Mouse (Mus musculus) lung, embryonic 16.5 days (tissue): ENCODE results near the gene Tcl1. TPM values are rescaled to one million over a fixed set of nuclear protein-coding genes. Genes with fewer than 3 reads are reported as not detected.
"Not testable (repeated sequence)": the region's sequence is repeated elsewhere in the genome, so short reads cannot be mapped to it uniquely, and the experiment has no call there.

Source experiments
- ATAC-seq: fragments of 200-750 bp; cut with Nextera tagmentation; 2 replicates; pipeline ENCODE4 v1.8.0; 2017; ENCODE audit warnings: low read depth, mild to moderate bottlenecking, moderate library complexity
- H3K27ac ChIP-seq: fragments of 300-500 bp; sonication (generic); 2 replicates; pipeline ENCODE4 v1.5.1; 2014; ENCODE audit warnings: mild to moderate bottlenecking, control low read depth, low read length
- H3K27me3 ChIP-seq: fragments of 300-500 bp; sonication (generic); 2 replicates; pipeline ENCODE4 v1.6.1; 2014; ENCODE audit warnings: low read depth, low read length, mixed read lengths; ENCODE audit not compliant: control insufficient read depth, insufficient read depth
- H3K36me3 ChIP-seq: fragments of 300-500 bp; sonication (generic); 2 replicates; pipeline ENCODE4 v1.6.1; 2014; ENCODE audit warnings: low read length; ENCODE audit not compliant: control insufficient read depth, insufficient read depth
- H3K4me1 ChIP-seq: fragments of 300-500 bp; sonication (generic); replicated peaks from 2 replicates; pipeline ENCODE4 v1.6.1; 2014; ENCODE audit warnings: low read length, mixed read lengths; ENCODE audit not compliant: control insufficient read depth, insufficient read depth
- H3K4me2 ChIP-seq: fragments of 300-500 bp; sonication (generic); 2 replicates; pipeline ENCODE4 v1.6.1; 2014; ENCODE audit warnings: low read depth, low read length, control low read depth
- H3K4me3 ChIP-seq: fragments of 300-500 bp; sonication (generic); 2 replicates; pipeline ENCODE4 v1.5.1; 2014; ENCODE audit warnings: mild to moderate bottlenecking, low read length, control low read depth
- H3K9ac ChIP-seq: fragments of 300-500 bp; sonication (generic); 2 replicates; pipeline ENCODE4 v1.6.1; 2014; ENCODE audit warnings: low read length, control low read depth
- H3K9me3 ChIP-seq: fragments of 300-500 bp; sonication (generic); 2 replicates; pipeline ENCODE4 v1.6.1; 2016; ENCODE audit warnings: low read length; ENCODE audit not compliant: control insufficient read depth
- WGBS: fragments of 180-500 bp; shearing (Covaris S2); extraction: QIAGEN DNeasy Blood & Tissue Kit; methylation state at CpG from one replicate; pipeline ENCODE4 v1.1.7; 2014; 5-methylcytosine and 5-hydroxymethylcytosine counted together
- polyA plus RNA-seq: library from polyadenylated mRNA; unstranded; fragments of >200 nt; fragmentation: Nextera tagmentation; extraction: Ambion mirVana; gene quantifications from 2 replicates; pipeline ENCODE4 v1.2.1, GENCODE M21; 2015

Gene Tcl1
- polyA plus RNA-seq, 1 experiment from 2014 or later = not detected

DNA sequence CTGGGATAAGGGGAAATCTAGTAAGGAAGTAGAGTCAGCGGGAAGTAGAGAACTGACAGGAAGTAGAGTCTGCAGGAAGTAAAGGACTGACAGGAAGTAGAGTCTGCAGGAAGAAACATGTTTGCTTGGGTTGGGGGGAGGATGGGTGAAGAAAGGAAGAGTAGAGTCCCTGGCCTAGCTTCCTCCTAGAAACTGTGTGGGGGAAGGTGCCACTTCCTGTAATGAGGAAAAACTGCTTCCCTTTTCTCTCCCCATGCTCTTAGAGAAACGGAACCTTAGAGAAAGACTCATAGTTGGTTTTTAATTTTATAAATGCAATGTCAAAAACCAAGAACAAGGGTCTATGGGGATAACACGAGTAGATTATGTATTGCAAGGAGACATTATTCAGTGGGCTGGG, 12.5 kb upstream of the Tcl1 start:
- H3K27me3 ChIP-seq = no peaks in the 10 kb centered on the region
- H3K4me3 ChIP-seq = no peak overlapping the region
- no peak overlapping the region for H3K4me2 ChIP-seq
- no peak overlapping the region for H3K9ac ChIP-seq
- no peaks in the 10 kb centered on the region for H3K9me3 ChIP-seq
- WGBS = 66% methylated on average over 3 of the region's 3 CpGs
- no peak overlapping the region for H3K27ac ChIP-seq
- no peak for ATAC-seq
- no peaks in the 10 kb centered on the region for H3K36me3 ChIP-seq
- no peaks in the 10 kb centered on the region for H3K4me1 ChIP-seq

DNA sequence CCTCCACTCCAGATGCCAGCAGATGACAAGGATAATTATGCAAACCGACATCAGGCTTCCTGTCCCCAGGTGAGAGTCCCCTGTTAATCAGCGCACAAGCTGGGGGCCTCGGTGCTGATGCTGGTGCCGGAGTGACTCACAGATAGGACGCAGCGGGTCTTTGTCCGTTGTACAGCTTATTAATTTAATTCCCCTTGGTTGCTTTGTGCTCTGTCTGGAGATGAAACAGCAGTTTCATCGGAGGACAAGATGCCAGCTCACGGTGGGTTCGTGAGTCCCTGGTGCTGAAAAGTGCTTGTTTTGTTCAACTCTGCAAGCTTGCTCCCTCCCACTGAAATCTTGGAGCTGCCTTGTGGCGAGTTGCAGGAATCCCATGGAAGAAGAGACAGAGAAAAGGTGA, 11.8 kb upstream of the Tcl1 start:
- no peak for ATAC-seq
- Histone ChIP-seq H3K27ac (no peak overlapping the region), H3K4me2 (no peak overlapping the region), H3K4me1 (no peaks in the 10 kb centered on the region), H3K4me3 (no peak overlapping the region), H3K9ac (no peak overlapping the region), H3K36me3 (no peaks in the 10 kb centered on the region), H3K27me3 (no peaks in the 10 kb centered on the region), H3K9me3 (no peaks in the 10 kb centered on the region)
- WGBS = 65% methylated on average over 11 of the region's 11 CpGs

DNA sequence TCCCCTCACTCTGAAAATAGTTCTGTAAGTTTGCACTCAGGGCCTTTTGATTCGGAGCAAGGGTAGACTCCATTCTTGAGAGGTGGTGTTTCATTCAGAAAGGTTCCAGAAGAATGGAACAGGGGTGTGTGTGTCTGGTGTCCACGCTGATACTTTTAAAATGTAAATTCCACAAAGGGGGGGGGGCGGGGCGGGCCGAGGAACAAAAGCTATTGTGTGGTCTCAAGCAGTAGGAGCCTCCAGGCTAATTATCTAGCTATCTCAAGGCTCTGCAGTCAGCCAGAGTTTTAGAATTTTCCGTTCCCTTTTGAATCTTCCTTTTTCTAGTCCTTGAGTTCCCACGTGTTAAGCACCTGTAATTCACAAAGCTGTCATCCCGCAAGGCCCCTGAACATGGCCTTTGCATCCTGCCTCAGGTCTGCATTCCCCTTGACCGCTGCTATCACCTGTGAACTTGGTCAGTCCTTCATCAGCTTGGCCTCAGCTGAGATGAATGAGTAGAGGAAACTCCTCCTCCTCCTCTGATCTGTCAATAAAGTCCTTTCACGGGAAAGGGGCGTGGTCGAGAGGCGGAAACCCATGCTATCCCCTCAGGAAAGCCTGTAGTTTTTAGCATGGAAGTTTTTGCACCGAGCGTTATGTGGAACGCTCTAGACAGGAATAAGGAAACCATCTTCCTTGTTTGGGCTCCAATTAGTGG, 2.2 kb upstream of the Tcl1 start:
- no peak overlapping the region for H3K4me2 ChIP-seq
- no peak for ATAC-seq
- no peak overlapping the region for H3K27ac ChIP-seq
- H3K4me3 ChIP-seq = no peak overlapping the region
- H3K9me3 ChIP-seq = no peaks in the 10 kb centered on the region
- H3K27me3 ChIP-seq = no peaks in the 10 kb centered on the region
- no peaks in the 10 kb centered on the region for H3K4me1 ChIP-seq
- H3K36me3 ChIP-seq = no peaks in the 10 kb centered on the region
- no peak overlapping the region for H3K9ac ChIP-seq
- WGBS = 51% methylated on average over 16 of the region's 16 CpGs

DNA sequence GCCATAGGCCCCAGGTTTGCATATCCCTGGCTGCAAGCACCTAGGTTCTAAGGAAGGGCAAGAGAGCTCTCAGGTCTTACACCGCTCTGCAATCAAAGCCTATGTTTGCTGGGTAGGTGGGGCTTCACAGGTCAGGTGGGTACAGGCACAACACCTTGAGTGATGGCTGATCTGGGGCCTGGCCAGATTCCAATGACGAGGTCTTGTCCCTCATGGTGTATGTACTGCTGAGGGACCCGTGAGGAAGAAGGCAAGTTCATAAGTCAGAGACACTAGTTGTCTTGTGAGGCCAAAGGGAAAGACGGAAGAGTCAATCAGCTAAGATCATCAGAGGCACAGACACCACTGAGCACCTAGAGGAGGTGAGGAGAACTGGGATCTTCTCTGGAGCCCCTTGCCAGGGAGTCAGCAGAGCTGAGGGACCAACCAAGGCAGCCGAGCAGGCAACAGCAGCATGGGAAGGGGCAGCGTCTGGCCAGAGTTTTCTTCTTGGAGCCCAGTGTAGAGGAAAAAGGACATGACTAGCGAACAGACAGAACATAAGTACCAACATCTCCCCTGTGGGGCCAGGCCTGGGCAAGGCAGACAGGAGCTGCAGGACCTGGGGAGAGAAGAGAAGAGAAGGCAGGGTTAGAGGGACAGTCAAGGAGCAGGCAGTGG, 5.4 kb downstream of the Tcl1 start:
- ATAC-seq = no peak
- Histone ChIP-seq H3K4me2 (no peak overlapping the region), H3K9ac (no peak overlapping the region), H3K27me3 (no peaks in the 10 kb centered on the region), H3K27ac (no peak overlapping the region), H3K36me3 (no peaks in the 10 kb centered on the region), H3K4me1 (no peaks in the 10 kb centered on the region), H3K4me3 (no peak overlapping the region), H3K9me3 (no peaks in the 10 kb centered on the region)
- 72% methylated on average over 7 of the region's 7 CpGs for WGBS

DNA sequence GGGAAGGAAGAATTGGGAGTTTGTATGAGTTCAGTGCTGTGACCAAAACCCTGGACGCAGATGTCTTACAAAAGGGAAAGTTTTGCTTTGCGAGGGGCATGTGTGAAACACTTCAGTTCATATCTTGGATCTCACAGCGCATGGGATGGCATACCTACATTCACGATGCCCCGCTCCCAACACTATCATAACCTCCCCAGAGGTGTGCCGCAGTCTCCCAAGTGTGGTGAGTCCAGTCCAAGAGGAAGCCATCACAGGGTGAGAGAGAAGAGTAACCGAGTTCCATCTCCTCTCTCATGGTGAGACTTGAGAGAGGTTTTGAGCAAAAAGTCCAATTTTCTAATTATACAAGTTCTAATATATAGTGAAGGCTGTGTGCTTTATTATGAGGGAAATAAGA, 13.4 kb downstream of the Tcl1 start:
- Histone ChIP-seq H3K27ac (no peak overlapping the region), H3K9me3 (no peaks in the 10 kb centered on the region), H3K36me3 (no peaks in the 10 kb centered on the region), H3K4me3 (no peak overlapping the region), H3K9ac (no peak overlapping the region), H3K4me2 (no peak overlapping the region), H3K27me3 (no peaks in the 10 kb centered on the region), H3K4me1 (no peaks in the 10 kb centered on the region)
- 88% methylated on average over 7 of the region's 7 CpGs for WGBS
- no peak for ATAC-seq

DNA sequence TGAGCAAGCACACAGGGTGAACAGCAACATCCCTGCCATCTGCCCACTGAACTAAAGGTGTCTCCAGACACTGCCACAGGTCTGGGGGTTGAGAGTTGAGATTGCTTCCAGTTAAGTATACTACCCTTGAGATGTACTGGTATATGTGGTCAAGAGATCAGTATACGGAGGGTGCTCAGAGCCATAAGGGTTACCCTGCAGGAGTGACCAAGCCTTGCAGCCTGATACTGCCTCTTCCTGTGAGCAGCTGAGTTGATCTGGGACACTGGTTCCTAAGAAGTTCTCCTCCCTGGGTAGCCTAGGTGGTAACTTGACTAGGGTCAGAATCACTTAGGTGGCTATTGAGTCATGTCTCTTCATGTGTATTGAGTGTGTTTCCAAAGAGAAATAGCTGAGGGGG, 14.2 kb downstream of the Tcl1 start:
- Histone ChIP-seq H3K27ac (no peak overlapping the region), H3K4me3 (no peak overlapping the region), H3K36me3 (no peaks in the 10 kb centered on the region), H3K4me1 (no peaks in the 10 kb centered on the region), H3K9me3 (no peaks in the 10 kb centered on the region), H3K27me3 (no peaks in the 10 kb centered on the region), H3K9ac (no peak overlapping the region), H3K4me2 (no peak overlapping the region)
- no peak for ATAC-seq
- 89% methylated on average over 1 of the region's 1 CpGs for WGBS

DNA sequence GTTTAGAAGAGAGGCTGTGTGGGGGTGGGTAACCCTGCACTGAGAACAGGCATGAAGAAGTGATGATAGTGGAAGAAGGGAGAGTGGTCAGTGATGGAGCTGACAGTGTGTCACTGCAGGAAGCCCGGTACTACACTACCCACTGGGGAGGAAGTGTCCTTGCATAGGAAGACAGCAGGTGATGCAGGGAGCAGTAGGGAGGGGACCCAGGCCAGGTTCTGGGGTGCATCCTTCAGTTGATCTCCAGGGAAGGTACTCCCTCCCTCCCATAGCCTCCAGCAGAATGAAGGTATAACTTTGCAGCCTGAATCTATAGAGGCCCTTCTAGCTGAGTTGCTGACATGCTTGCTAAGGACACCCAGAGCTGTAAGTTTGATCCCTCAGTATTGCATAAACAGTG, 15.5 kb downstream of the Tcl1 start:
- no peaks in the 10 kb centered on the region for H3K9me3 ChIP-seq
- WGBS = 67% methylated on average over 1 of the region's 1 CpGs

DNA sequence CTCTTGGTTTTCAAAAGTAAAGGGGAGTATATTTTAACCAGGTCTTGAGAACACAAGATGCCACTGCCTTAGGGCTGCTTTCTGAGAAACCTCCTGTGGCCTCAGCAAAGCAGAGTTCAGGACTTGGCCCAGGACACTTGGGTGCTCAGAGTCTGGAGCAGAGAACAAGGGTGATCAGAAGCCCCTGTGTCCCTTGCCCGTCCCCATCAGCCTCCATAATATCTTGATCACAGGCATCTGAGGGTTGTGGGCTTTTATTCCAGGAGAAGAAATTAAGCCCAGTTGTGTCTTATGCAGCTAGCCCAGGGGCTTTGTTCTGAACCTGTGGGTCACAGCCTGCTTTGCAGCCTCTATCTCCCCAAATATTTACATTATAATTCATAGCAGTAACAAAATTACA, 20.9 kb downstream of the Tcl1 start, which contains the start of gene Tcl1b4:
Tcl1b4 (plus strand) TSS at position 301 of the 400 bp plus-strand sequence.
- 80% methylated on average over 1 of the region's 1 CpGs for WGBS
- H3K4me2 ChIP-seq, H3K36me3 ChIP-seq, H3K4me3 ChIP-seq, H3K9me3 ChIP-seq, ATAC-seq, H3K4me1 ChIP-seq, H3K27me3 ChIP-seq, H3K9ac ChIP-seq, H3K27ac ChIP-seq: not testable (repeated sequence)

More for the DNA sequence above, 15.5 kb downstream of the Tcl1 start:
- no peak for ATAC-seq
- H3K36me3 ChIP-seq = no peaks in the 10 kb centered on the region
- H3K4me3 ChIP-seq = no peak overlapping the region
- no peaks in the 10 kb centered on the region for H3K4me1 ChIP-seq
- H3K9ac ChIP-seq = no peak overlapping the region
- no peak overlapping the region for H3K4me2 ChIP-seq
- H3K27me3 ChIP-seq = no peaks in the 10 kb centered on the region
- H3K27ac ChIP-seq = no peak overlapping the region

DNA sequence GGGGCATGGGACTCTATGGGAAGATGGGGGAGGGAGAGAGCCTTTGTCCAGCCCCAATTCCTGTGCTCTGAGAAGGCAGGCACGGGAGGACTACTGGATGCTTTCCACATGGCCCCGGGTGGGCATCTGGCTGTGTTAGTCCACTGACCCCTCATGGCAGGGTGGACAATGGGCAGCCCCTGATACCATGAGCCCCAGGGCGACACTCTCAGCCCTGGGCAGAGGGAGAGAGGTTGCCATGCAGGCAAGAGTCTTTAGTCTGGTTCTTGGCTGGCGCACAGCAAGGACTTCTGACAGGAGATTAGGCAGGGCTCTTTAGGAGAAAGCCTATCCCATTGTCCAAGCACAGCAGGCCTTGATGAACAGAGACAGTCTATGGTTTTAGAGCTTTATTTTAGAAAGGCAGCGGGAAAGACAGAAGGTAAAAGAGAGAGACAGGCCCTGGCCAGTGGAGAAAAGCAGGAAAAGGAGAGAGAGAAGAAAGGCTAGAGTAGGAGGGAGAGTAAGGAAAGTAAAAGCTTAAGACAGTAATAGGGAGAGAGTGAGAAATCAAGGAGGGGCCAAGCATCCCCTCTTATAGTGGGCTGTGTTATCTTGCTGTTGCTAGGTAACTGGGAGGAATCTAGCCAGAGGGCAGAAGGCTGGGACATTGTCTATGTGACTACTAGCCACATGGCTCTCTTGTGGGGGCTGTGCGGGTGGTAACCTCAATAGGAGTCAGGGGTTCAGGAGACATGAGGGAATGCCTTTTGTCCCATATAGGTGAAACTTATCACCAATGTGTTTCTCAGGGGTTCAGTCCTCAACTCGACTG, 22.7 kb downstream of the Tcl1 start:
- H3K27me3 ChIP-seq, H3K9ac ChIP-seq, H3K4me3 ChIP-seq, H3K36me3 ChIP-seq, H3K4me2 ChIP-seq, H3K4me1 ChIP-seq, H3K9me3 ChIP-seq, ATAC-seq, H3K27ac ChIP-seq: not testable (repeated sequence)
- WGBS = 64% methylated on average over 7 of the region's 7 CpGs
